Mouse (Mus musculus): ENCODE measurements at regions not wholly inside any gene's neighbourhood (a gene's known extent, or its start where the extent isn't known, plus 50 kb on each side); places are given as distances from the start of the nearest gene placed in this dataset.
"Not testable (repeated sequence)": the region's sequence is repeated elsewhere in the genome, so short reads cannot be mapped to it uniquely, and the experiment has no call there.

DNA sequence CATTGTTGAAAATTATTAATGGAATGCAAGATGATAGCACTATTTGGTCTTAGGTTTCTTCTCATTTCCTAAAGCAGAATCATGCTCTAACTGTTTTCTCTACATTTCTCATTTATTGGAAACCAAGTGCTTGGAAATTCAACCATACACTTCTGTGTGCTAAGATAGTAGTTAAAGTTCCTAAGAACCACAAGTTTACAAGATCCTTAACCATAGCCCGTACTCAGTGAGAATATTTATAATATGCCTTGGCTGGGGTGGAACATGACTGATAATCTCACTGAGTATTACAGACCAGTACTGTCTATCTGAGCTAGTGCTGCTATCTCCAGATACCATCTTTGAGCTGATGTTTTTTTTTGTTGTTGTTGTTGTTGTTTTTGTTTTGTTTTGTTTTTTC, 236.9 kb upstream of the Tmem196 start:
- not testable (repeated sequence) for DNase-seq (ENCODE audit: low read depth)

DNA sequence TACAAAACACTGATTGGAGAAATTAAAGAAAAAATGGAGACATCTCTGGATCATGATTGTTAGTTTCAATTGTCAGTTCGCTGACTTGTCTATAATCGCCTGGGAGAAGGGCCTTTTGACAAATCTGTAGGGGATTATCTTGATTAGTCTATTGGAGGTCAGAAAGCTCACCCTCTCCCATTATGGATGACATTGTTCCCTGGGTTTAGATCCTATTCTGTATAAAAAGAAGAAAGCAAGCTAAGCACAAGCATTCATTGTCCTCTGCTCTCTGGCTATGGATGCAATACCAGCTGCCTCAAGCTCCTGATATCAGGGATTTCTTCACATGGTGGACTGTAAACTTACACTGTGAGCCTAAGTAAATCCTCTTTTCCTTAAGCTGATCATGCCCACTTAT, 214.8 kb upstream of the Tmem196 start:
- peak; percentile 14 for DNase-seq (ENCODE audit: low read depth)
- TF ChIP-seq POLR2A (IDR thresholded peaks at IDR 0.05; ENCODE audit: borderline replicate concordance, extremely low read depth, insufficient read depth, insufficient read length, poor library complexity, severe bottlenecking) (no peak), CTCF (IDR thresholded peaks at IDR 0.05; ENCODE audit: borderline replicate concordance, extremely low read depth, insufficient read depth, insufficient read length) (no peak)

DNA sequence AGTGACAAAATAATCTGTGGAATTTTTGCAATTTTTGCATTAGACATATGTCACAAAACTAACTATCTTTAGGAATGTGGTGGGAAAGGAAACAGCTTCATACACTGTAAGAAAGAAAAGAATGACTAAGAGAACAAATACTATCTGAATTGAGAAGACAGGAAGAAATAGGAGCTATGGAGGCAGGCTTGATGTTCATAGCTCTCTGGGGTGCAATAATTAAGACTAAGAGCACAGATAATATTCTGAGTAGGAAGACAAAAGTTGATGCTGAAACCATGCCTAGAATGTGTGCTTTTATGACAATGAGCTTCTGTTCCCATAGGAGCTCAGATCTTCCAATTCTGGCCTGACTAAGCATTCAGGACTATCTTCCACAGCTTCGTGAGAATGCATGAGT, 183.0 kb upstream of the Tmem196 start:
- DNase-seq (ENCODE audit: low read depth) = no peak

DNA sequence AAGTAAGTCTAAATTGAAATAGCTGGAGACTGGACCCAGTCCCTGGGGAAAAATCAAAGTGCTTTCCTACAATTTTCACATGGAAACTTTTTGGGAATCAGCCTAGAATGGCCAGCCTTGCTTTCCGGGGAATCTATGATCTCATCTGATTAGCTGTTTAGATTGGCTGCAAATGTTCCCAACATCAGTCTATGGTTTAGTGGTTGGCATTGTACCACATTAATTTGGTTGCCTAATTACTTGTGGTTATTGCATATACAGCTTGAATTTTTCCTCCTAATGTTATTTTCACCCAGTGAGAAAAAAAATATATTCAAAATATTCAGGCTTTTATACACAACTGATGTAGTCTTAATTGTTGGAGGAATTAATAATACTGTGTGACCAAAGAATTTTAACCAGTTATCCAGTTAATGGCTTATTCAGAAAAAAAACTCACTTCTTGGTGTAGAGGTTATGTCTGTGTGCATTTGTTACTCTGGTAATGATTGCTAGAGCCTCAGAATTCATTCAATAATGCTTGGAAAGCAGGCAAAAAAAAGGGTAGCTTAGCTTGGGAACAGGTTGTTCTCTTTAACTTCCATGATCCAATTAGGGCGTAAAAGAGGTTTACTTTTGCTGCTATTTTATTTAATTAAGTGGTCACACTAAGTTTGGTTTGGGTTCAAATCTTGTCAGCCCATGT, 182.2 kb upstream of the Tmem196 start:
- peak; percentile 73 for DNase-seq (ENCODE audit: low read depth)
- TF ChIP-seq CTCF (IDR thresholded peaks at IDR 0.05; ENCODE audit: borderline replicate concordance, extremely low read depth, insufficient read depth, insufficient read length) (no peak), POLR2A (IDR thresholded peaks at IDR 0.05; ENCODE audit: borderline replicate concordance, extremely low read depth, insufficient read depth, insufficient read length, poor library complexity, severe bottlenecking) (no peak)

More for the DNA sequence above, 183.0 kb upstream of the Tmem196 start:
- TF ChIP-seq POLR2A (IDR thresholded peaks at IDR 0.05; ENCODE audit: borderline replicate concordance, extremely low read depth, insufficient read depth, insufficient read length, poor library complexity, severe bottlenecking) (no peak), CTCF (IDR thresholded peaks at IDR 0.05; ENCODE audit: borderline replicate concordance, extremely low read depth, insufficient read depth, insufficient read length) (no peak)

DNA sequence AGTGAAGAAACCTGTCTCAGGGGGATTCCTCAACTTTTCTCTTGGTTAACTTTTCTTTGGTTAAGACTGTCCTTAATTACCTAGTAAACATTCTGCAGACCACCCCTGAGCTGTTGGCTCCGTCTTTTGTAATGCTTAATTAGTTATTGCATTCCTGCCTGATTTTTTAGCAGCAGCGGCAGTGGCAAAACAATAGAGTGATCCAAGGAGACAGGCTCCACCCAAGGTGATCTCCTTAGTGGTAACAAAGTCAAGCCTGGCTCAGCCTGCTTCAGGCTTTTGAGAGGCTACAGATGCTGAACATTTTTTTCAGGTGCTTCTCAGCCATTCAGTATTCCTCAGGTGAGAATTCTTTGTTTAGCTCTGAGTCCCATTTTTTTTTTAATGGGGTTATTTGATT, 168.1 kb upstream of the Tmem196 start:
- DNase-seq (ENCODE audit: low read depth) = no peak
- TF ChIP-seq CTCF (IDR thresholded peaks at IDR 0.05; ENCODE audit: borderline replicate concordance, extremely low read depth, insufficient read depth, insufficient read length) = no peak
- no peak for TF ChIP-seq POLR2A (IDR thresholded peaks at IDR 0.05; ENCODE audit: borderline replicate concordance, extremely low read depth, insufficient read depth, insufficient read length, poor library complexity, severe bottlenecking)

DNA sequence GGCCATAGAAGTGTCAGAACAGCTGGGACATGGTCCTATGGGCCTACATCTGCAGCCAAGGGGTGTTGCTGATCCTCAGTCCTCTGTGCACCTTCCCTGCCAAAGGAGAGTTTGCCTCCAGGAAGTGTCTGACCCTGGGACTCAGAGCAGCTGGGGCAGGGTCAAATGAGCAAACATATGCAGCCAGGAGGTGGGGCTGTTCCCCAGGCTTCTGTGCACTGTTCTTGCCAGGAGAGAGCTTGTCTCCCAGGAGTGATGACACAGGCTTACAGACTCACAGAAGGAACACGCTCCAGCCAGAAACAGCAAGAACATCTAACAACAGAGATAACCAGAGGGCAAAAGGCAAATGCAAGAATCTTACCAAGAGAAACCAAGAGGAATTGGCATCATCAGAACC, 137.9 kb upstream of the Tmem196 start:
- no peak for DNase-seq (ENCODE audit: low read depth)
- TF ChIP-seq CTCF (IDR thresholded peaks at IDR 0.05; ENCODE audit: borderline replicate concordance, extremely low read depth, insufficient read depth, insufficient read length) = no peak
- no peak for TF ChIP-seq POLR2A (IDR thresholded peaks at IDR 0.05; ENCODE audit: borderline replicate concordance, extremely low read depth, insufficient read depth, insufficient read length, poor library complexity, severe bottlenecking)

DNA sequence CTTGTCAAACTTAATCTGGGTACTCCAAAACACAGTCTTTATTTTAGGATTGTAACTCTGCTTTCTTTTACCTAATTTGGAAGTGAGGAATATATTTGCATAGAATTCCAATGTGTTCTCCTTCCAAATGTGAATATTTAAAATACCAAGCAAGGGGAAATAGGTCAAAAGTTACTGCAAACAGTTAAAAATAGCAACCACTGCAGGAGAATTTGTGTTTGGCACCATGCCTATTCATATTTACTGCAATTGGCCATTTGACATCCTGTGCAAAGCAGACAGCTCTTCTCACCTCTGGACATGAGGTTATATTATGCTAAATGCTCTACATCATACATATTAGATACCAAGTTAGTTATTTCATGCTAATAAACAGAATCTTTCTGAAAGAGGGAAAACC, 129.4 kb upstream of the Tmem196 start:
- TF ChIP-seq CTCF (IDR thresholded peaks at IDR 0.05; ENCODE audit: borderline replicate concordance, extremely low read depth, insufficient read depth, insufficient read length) (no peak), POLR2A (IDR thresholded peaks at IDR 0.05; ENCODE audit: borderline replicate concordance, extremely low read depth, insufficient read depth, insufficient read length, poor library complexity, severe bottlenecking) (no peak)
- no peak for DNase-seq (ENCODE audit: low read depth)

DNA sequence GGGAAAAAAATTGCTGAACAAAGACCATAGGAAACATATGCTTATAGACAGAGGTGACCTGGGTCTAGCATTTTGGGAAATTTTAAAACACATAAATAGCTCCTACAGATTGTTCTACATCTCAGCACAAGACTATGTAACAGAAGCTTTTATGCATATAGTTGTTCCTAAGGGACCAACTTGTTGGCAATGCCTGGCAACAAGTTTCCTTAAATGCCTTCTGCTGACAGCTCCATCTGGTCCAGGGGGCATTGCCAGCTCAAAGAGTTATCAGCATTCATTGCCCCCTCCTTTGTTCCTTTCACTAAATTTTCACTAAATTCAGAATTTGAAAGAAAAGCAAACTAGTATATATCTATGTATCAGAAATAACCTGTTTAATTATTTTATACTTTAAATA, 106.5 kb upstream of the Tmem196 start:
- no peak for TF ChIP-seq CTCF (IDR thresholded peaks at IDR 0.05; ENCODE audit: borderline replicate concordance, extremely low read depth, insufficient read depth, insufficient read length)
- TF ChIP-seq POLR2A (IDR thresholded peaks at IDR 0.05; ENCODE audit: borderline replicate concordance, extremely low read depth, insufficient read depth, insufficient read length, poor library complexity, severe bottlenecking) = no peak
- peak; percentile 30 for DNase-seq (ENCODE audit: low read depth)

DNA sequence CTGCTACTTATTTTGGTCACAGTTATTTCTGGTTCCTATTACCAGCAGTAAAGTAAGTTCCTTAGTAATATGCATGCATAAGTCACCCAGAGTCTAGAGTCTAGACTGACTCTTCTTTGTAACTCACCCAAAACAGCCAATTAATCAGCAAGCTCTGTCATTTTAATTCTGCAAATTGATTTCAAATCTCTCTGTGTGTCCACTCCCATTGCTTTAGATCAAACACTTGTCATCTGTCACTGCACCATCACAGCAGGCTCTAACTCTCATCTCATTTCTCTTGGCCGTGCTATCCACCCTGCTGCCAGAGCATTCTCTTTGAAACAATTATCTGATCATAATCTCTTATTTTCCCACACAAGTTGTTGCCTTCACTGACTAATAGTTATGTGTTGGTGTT, 63.9 kb upstream of the Tmem196 start:
- TF ChIP-seq POLR2A (IDR thresholded peaks at IDR 0.05; ENCODE audit: borderline replicate concordance, extremely low read depth, insufficient read depth, insufficient read length, poor library complexity, severe bottlenecking) (no peak), CTCF (IDR thresholded peaks at IDR 0.05; ENCODE audit: borderline replicate concordance, extremely low read depth, insufficient read depth, insufficient read length) (no peak)
- DNase-seq (ENCODE audit: low read depth) = peak; percentile 47

DNA sequence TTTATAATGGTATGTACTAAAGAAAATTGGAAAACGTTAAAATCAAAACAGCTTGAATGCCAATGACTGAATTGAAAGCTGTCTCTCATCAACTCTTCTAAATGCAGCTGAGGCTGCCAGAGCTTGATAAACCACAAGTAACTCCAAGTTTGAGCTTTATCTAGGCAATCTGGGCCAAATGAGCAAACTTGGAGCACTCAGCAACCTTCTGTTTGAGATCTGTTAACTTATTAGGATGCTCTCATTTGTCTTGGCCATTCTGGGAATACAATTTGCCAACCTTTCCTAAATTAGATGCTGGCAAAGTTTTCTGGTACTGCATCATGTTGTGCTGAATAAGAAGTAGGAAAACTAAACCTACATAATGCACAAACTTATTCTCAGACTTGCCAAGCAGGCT, 55.6 kb upstream of the Tmem196 start:
- peak; percentile 35 for DNase-seq (ENCODE audit: low read depth)
- TF ChIP-seq CTCF (IDR thresholded peaks at IDR 0.05; ENCODE audit: borderline replicate concordance, extremely low read depth, insufficient read depth, insufficient read length) (no peak), POLR2A (IDR thresholded peaks at IDR 0.05; ENCODE audit: borderline replicate concordance, extremely low read depth, insufficient read depth, insufficient read length, poor library complexity, severe bottlenecking) (no peak)

Data from brain, embryonic 14.5 days (tissue).